Mouse (Mus musculus) bone marrow macrophage, adult 2 months (primary cell): Measurements from ENCODE around the gene Neu2. TPM values are rescaled to one million over a fixed set of nuclear protein-coding genes. Genes with fewer than 3 reads are reported as not detected.

ENCODE experiments used
- H3K27ac ChIP-seq: 2 replicates; pipeline ENCODE4 v1.5.1; 2012; ENCODE audit warnings: low read depth, low read length; ENCODE audit not compliant: insufficient read depth
- H3K4me1 ChIP-seq: 2 replicates; pipeline ENCODE4 v1.6.1; 2012; ENCODE audit warnings: low read length; ENCODE audit not compliant: control insufficient read depth, insufficient read depth
- H3K4me3 ChIP-seq: 2 replicates; pipeline ENCODE4 v1.5.1; 2012; ENCODE audit warnings: mild to moderate bottlenecking, low read length, moderate library complexity; ENCODE audit not compliant: insufficient read depth
- CTCF ChIP-seq: IDR thresholded peaks from 2 replicates; pipeline ENCODE4 v1.5.1; 2012; ENCODE audit warnings: low read depth, mild to moderate bottlenecking, low read length, moderate library complexity
- POLR2A ChIP-seq: IDR thresholded peaks from 2 replicates; pipeline ENCODE4 v1.6.1; 2012; ENCODE audit warnings: mild to moderate bottlenecking, low read depth, low read length, borderline replicate concordance
- polyA plus RNA-seq: library from polyadenylated mRNA; stranded (reverse); fragments of >200 nt; gene quantifications from 2 replicates; pipeline ENCODE4 v1.2.4, GENCODE M21; 2012; ENCODE audit not compliant: missing spikeins, insufficient read depth, insufficient read length

Neu2 gene
- polyA plus RNA-seq, 1 experiment: not detected

GRCm38 (mm10) chr1:87574785-87575184 is 65.1 kb downstream of the Neu2 start:
- TF ChIP-seq CTCF: no peak
- no peak for TF ChIP-seq POLR2A
- H3K27ac ChIP-seq: no peak overlapping the region
- no peaks in the 10 kb centered on the region for H3K4me1 ChIP-seq
- H3K4me3 ChIP-seq: no peak overlapping the region

- Histone ChIP-seq H3K4me3 (no peak overlapping the region), H3K4me1 (0 out of 2 replicates have a peak, but pooled peaks cover 3% of the 10 kb centered on the region), H3K27ac (no peak overlapping the region)
- TF ChIP-seq CTCF (no peak), POLR2A (no peak)
Measured at GRCm38 (mm10) chr1:87578965-87579364, 69.3 kb downstream of the Neu2 start.

DNA sequence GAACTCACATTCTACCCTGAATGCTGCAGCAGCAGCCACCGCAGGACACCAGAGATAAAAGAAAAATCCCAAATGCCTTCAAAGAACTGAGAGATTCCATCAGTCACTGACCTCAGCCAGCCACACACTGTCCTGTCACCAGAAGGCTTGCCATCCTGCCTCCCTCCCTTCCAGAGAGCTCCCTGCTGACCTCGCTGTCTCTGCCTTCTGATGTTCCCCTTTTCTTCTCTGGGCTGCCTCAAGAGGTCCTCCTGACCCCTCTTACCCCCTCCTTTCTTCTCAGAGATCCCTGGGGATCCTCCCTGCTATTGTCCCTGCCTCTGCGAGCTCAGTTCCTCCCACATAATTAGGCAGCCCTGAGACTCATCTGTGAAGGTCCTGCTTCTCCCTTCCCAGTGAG is 71.1 kb downstream of the Neu2 start:
- H3K27ac ChIP-seq: no peak overlapping the region
- no peak overlapping the region for H3K4me3 ChIP-seq
- H3K4me1 ChIP-seq: 0 out of 2 replicates have a peak, but pooled peaks cover 3% of the 10 kb centered on the region
- 0 out of 2 replicates have a peak, but pooled peaks have one; percentile 15 for TF ChIP-seq CTCF
- no peak for TF ChIP-seq POLR2A

GRCm38 (mm10) chr1:87589162-87589561 is 79.5 kb downstream of the Neu2 start:
- H3K4me1 ChIP-seq: no peaks in the 10 kb centered on the region
- TF ChIP-seq CTCF: no peak
- TF ChIP-seq POLR2A: no peak
- no peak overlapping the region for H3K4me3 ChIP-seq
- no peak overlapping the region for H3K27ac ChIP-seq

DNA sequence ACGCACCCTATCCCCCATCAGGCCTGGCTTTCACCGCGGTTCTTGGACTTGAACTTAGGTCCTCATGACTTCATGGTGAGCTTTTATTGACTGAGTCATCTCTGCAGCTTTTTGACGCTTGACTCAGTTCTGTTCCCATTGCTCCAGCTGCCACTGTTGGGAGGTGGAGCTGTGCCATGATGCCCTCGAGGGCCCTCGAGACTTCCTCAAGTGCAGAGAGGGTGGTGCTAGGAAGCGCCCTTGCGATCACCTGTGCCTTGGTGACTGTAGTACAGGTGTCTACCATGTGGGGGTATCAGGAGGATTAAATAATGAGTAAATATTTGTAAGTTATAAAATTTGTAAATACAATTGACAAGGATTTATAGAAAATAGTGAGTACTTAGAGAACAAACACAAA is 80.3 kb downstream of the Neu2 start:
- Histone ChIP-seq H3K27ac (no peak overlapping the region), H3K4me1 (no peaks in the 10 kb centered on the region), H3K4me3 (no peak overlapping the region)
- TF ChIP-seq POLR2A: no peak
- no peak for TF ChIP-seq CTCF

DNA sequence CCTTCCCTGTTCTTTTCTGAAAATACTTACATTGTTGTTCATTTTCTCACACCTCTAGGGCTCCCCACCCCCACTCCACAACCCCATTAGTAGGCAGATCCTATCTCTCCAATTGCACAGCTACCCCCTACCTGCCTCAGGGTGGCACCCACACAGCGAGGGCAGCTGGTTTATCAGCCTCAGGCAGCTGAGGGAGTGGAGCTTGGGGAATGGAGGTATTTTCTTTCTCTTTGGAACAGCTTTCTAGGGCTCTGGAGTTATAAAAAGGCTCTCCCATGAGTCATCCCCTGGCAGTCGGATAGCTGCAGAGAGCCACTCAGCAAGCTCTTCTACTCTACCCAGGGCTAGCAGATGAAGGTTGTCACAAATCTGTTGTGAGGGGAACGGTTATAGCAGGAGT is 84.6 kb downstream of the Neu2 start:
- no peak for TF ChIP-seq POLR2A
- no peak for TF ChIP-seq CTCF
- no peak overlapping the region for H3K27ac ChIP-seq
- no peak overlapping the region for H3K4me3 ChIP-seq
- no peaks in the 10 kb centered on the region for H3K4me1 ChIP-seq

DNA sequence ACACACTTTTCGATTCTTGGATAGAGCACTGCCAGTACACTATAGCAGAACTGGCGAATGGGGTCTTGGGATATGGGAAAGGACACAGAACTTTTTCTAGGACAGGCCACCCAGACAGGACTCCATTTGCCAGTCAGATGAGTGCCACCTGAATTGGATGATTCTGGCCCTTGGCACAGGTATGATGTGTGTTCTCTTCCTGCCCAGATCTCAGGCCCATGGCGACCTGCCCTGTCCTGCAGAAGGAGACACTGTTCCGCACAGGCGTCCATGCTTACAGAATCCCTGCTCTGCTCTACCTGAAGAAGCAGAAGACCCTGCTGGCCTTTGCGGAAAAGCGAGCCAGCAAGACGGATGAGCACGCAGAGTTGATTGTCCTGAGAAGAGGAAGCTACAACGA is 85.0 kb downstream of the Neu2 start:
- TF ChIP-seq CTCF (no peak), POLR2A (no peak)
- H3K4me3 ChIP-seq: no peak overlapping the region
- no peaks in the 10 kb centered on the region for H3K4me1 ChIP-seq
- H3K27ac ChIP-seq: no peak overlapping the region

- H3K4me1 ChIP-seq: no peaks in the 10 kb centered on the region
- TF ChIP-seq POLR2A: no peak
- TF ChIP-seq CTCF: no peak
- no peak overlapping the region for H3K27ac ChIP-seq
- no peak overlapping the region for H3K4me3 ChIP-seq
Measured at GRCm38 (mm10) chr1:87600533-87600932, 90.8 kb downstream of the Neu2 start.

- H3K27ac ChIP-seq: no peak overlapping the region
- H3K4me3 ChIP-seq: no peak overlapping the region
- H3K4me1 ChIP-seq: no peaks in the 10 kb centered on the region
- TF ChIP-seq POLR2A (no peak), CTCF (no peak)
Measured at GRCm38 (mm10) chr1:87601801-87602200, 92.1 kb downstream of the Neu2 start.

GRCm38 (mm10) chr1:87603389-87603788 is 93.7 kb downstream of the Neu2 start:
- Histone ChIP-seq H3K27ac (no peak overlapping the region), H3K4me1 (peaks cover 5% of the 10 kb centered on the region), H3K4me3 (no peak overlapping the region)
- TF ChIP-seq POLR2A (no peak), CTCF (no peak)

DNA sequence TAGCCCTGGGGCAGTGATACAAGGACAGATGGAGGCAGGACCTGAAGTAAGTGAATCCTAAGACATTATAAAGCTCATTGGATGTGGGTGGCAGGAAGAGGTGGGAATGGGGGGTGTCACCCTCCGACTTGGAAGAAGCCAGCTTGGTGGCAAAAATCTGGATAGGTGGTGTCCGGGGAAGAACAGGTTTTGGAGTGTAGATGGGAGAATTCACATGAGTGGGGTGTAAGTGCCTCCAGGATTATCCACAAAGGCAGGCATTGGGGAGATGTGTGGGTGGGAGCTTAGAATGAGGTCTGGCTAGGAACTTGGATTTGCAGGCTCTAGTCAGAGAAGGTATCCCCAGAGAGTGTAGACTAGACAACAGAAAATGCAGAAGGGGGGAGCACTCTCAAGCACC is 95.6 kb downstream of the Neu2 start:
- Histone ChIP-seq H3K27ac (no peak overlapping the region), H3K4me3 (no peak overlapping the region), H3K4me1 (peaks cover 5% of the 10 kb centered on the region)
- TF ChIP-seq CTCF (no peak), POLR2A (no peak)
